ENCODE assay signal across 14 mouse cellular contexts in genomic region chr13:112023171-112023570, GRCm38 (mm10).
DNase-seq lines count a peak whose midpoint lies in the region; ATAC-seq and TF ChIP-seq lines count a peak whose summit lies in the region.
"Had no signal": no experiment of that assay in that cellular context is flagged by ENCODE, and none has a peak within 500 bp of the region (broad histone marks: within the 10 kb centered on the region; RNA-seq: fewer than 3 reads in every experiment).

No protein-coding gene starts in this region.

- H3K4me2 ChIP-seq in hindbrain, postnatal 0 days (ENCODE audit: low read depth, low read length), result no peak overlapping the region
- no peak overlapping the region for H3K4me2 ChIP-seq in hindbrain, embryonic 14.5 days (replicated peaks)
- H3K4me2 ChIP-seq in liver, embryonic 13.5 days, result no peak overlapping the region
- H3K4me2 ChIP-seq: hindbrain, embryonic 15.5 days; lung, embryonic 15.5 days had no signal

- H3K4me1 ChIP-seq in hindbrain, postnatal 0 days (ENCODE audit: insufficient read depth, low read length), result peaks cover 4% of the 10 kb centered on the region; the same call in 1 of the 2 replicates
- no peaks in the 10 kb centered on the region for H3K4me1 ChIP-seq in hindbrain, embryonic 14.5 days (replicated peaks; ENCODE audit: control insufficient read depth, insufficient read depth, low read length)
- peaks cover 48% of the 10 kb centered on the region for H3K4me1 ChIP-seq in liver, embryonic 13.5 days (replicated peaks)

- WGBS in hindbrain, postnatal 0 days, result 38% methylated on average over 4 of the region's 4 CpGs
- 42% methylated on average over 4 of the region's 4 CpGs for WGBS in hindbrain, embryonic 14.5 days
- 62% methylated on average over 4 of the region's 4 CpGs for WGBS in liver, embryonic 13.5 days (ENCODE audit: insufficient replicate concordance)

- no peaks in the 10 kb centered on the region for H3K36me3 ChIP-seq in hindbrain, postnatal 0 days (ENCODE audit: insufficient read depth, low read length)
- H3K36me3 ChIP-seq in hindbrain, embryonic 14.5 days (replicated peaks; ENCODE audit: control insufficient read depth, insufficient read depth), result no peaks in the 10 kb centered on the region
- no peaks in the 10 kb centered on the region for H3K36me3 ChIP-seq in liver, embryonic 13.5 days
- H3K36me3 ChIP-seq: hindbrain, embryonic 15.5 days; lung, embryonic 15.5 days; midbrain, embryonic 10.5 days had no signal

- no peak overlapping the region for H3K27ac ChIP-seq in hindbrain, postnatal 0 days
- no peak overlapping the region for H3K27ac ChIP-seq in hindbrain, embryonic 14.5 days
- H3K27ac ChIP-seq in liver, embryonic 13.5 days, result peak overlapping the region; percentile 83; the same call in 1 of the 2 replicates
- H3K27ac ChIP-seq: hindbrain, embryonic 15.5 days; lung, embryonic 15.5 days; midbrain, embryonic 10.5 days had no signal

- H3K27me3 ChIP-seq in hindbrain, postnatal 0 days (ENCODE audit: insufficient read depth, low read length), result no peaks in the 10 kb centered on the region
- no peaks in the 10 kb centered on the region for H3K27me3 ChIP-seq in hindbrain, embryonic 14.5 days (ENCODE audit: control insufficient read depth, insufficient read depth, low read length)
- H3K27me3 ChIP-seq in liver, embryonic 13.5 days, result 0 out of 2 replicates have a peak, but pooled peaks cover 2% of the 10 kb centered on the region
- H3K27me3 ChIP-seq: hindbrain, embryonic 15.5 days; lung, embryonic 15.5 days; Patski had no signal

- ATAC-seq in hindbrain, postnatal 0 days, result peak; percentile 35; the same call in 1 of the 2 replicates
- ATAC-seq in hindbrain, embryonic 14.5 days (ENCODE audit: low FRiP score), result no peak
- ATAC-seq in liver, embryonic 13.5 days (ENCODE audit: low read depth), result no peak
- no peak for ATAC-seq in cerebellum, adult (ENCODE audit: insufficient number of reproducible peaks, low FRiP score, low TSS enrichment)
- ATAC-seq: forebrain, embryonic 14.5 days; Patski had no signal

- H3K4me3 ChIP-seq in hindbrain, postnatal 0 days (ENCODE audit: low read length), result no peak overlapping the region
- H3K4me3 ChIP-seq in hindbrain, embryonic 14.5 days (replicated peaks; ENCODE audit: low read length), result no peak overlapping the region
- H3K4me3 ChIP-seq in liver, embryonic 13.5 days (replicated peaks), result no peak overlapping the region
- H3K4me3 ChIP-seq: hindbrain, embryonic 15.5 days; lung, embryonic 15.5 days; midbrain, embryonic 10.5 days had no signal

- no peak overlapping the region for H3K9ac ChIP-seq in hindbrain, postnatal 0 days (replicated peaks; ENCODE audit: low read length)
- H3K9ac ChIP-seq in hindbrain, embryonic 14.5 days, result no peak overlapping the region
- H3K9ac ChIP-seq in liver, embryonic 13.5 days, result no peak overlapping the region
- H3K9ac ChIP-seq: hindbrain, embryonic 15.5 days; lung, embryonic 15.5 days had no signal

- TF ChIP-seq CTCF in hindbrain, postnatal 0 days (IDR thresholded peaks at IDR 0.05; ENCODE audit: low read depth), result no peak

- no peaks in the 10 kb centered on the region for H3K9me3 ChIP-seq in hindbrain, postnatal 0 days (ENCODE audit: low read length)
- no peaks in the 10 kb centered on the region for H3K9me3 ChIP-seq in hindbrain, embryonic 14.5 days (ENCODE audit: control insufficient read depth, low read length)
- no peaks in the 10 kb centered on the region for H3K9me3 ChIP-seq in liver, embryonic 13.5 days (replicated peaks)
- H3K9me3 ChIP-seq: hindbrain, embryonic 15.5 days; lung, embryonic 15.5 days; midbrain, embryonic 10.5 days had no signal

- no peak for DNase-seq in hindbrain, postnatal 0 days (ENCODE audit: low spot score)
- DNase-seq in hindbrain, embryonic 14.5 days (ENCODE audit: low spot score), result no peak
- DNase-seq in adrenal gland, postnatal 10 days, result peak; percentile 77
- DNase-seq in kidney, adult 8-10 months, result peak; percentile 34 to 61
- no peak for DNase-seq in liver, embryonic 13.5 days
- DNase-seq in cerebellum, adult 8-10 months, result no peak
- DNase-seq: right cerebral cortex, adult 18-20 months; thymus, postnatal 25 days had no signal

Comparison
In these comparisons a context has a peak if more than half of its experiments do, and no peak if none do; other contexts are left out.
1. DNase-seq: peak in adrenal gland, postnatal 10 days (single experiment) and kidney, adult 8-10 months (2 of 2); none in hindbrain, postnatal 0 days (single experiment), hindbrain, embryonic 14.5 days (single experiment), liver, embryonic 13.5 days (single experiment) and cerebellum, adult 8-10 months (single experiment).